Mouse (Mus musculus) erythroblast, adult 5-6 weeks (primary cell): Measurements from ENCODE around the gene Gm44973. TPM values are rescaled to one million over a fixed set of nuclear protein-coding genes. Genes with fewer than 3 reads are reported as not detected.
"Not testable (repeated sequence)": the region's sequence is repeated elsewhere in the genome, so short reads cannot be mapped to it uniquely, and the experiment has no call there.

ENCODE experiments used
- ATAC-seq: replicated peaks from 2 replicates; pipeline ENCODE4 v1.8.0; 2016; ENCODE audit warnings: moderate number of reproducible peaks, mild to moderate bottlenecking, moderate TSS enrichment, inconsistent platforms; ENCODE audit not compliant: poor library complexity, low FRiP score, severe bottlenecking
- total RNA-seq, 2 experiments: library from RNA; stranded (forward) in 1 of 2; stranded (reverse) in 1 of 2; fragments of 150-400 nt in 1 of 2; fragments of 200-764, 138-1000 nt in 1 of 2; gene quantifications; 2 replicates each; pipeline versions ENCODE4 v1.2.3 to v1.2.4; 2015 to 2017; ENCODE audit warnings: low replicate concordance in 2 of 2

The Gm44973 gene
- total RNA-seq (2015; ENCODE audit: low replicate concordance) = not detected in 2 replicates
- not detected in 2 replicates for total RNA-seq (2017; ENCODE audit: low replicate concordance)

DNA sequence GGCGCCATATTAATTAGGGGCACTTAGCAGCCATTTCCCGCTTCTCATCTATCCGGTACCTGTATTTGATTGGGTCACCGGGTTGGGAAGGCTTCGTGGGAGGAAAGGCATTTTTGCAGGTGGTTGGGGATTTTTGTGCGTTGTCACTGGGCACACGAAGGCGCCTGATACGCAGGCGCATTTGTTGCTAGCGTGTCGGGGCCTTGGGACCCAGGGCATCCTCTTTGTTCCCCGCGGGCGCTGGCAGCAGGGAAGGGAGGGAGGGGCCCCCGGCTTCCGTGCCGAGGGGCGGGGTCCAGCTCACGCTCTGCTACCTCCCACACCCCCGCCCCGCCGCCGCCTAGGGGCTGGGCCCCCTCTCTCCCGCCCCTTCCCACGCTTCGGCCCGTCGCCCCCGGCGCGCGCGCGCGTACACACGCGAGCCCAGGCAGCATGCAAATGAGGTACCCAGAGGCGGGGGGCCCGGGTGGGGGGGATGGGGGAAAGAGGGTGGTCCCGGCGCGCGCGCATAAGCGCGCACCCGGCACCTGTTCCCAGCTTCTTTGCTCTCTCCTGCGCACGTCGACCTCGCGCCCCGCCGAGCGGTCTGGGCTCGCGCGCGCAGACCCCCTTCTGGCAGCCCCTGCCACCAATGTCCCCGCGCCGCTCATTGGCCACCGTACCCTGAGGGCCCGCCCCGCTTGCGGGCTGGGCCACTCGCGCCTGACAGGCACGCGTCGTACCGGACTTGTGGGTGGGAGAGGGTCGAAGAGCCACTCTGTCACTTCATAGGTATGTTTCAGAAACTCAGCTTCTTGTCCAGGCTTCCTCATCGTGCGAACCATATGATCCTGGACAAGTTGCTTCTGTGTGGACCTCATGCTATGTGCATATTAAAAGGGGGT is at the start of gene Gm44973:
Gene Gm44973 (plus strand): TSS at position 379 of the 884 bp plus-strand sequence.
- ATAC-seq = peak; percentile 84

DNA sequence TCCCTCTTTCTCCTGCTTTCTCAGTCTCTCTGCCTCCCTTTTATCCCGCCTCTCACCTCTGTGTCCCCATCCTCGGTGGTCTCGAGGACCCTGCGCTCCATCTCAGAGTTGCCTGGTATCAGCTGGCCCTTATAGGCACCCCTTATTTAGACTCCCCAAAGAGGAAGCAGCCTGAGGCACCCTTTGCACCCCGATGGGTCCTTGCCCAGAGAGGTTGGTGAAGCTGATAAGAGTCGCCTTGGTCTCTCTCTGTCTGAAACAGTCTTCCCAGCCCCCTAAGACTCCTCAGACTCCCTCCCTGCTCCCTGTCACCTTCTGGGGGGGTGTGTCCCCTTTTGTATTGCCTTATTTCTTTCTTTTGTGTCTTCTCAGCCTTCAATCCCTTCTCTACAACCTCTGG is 44.2 kb upstream of the Gm44973 start, which contains the start of gene Sbk3:
Gene Sbk3 (minus strand): TSS at position 101 of the 400 bp plus-strand sequence.
- no peak for ATAC-seq

DNA sequence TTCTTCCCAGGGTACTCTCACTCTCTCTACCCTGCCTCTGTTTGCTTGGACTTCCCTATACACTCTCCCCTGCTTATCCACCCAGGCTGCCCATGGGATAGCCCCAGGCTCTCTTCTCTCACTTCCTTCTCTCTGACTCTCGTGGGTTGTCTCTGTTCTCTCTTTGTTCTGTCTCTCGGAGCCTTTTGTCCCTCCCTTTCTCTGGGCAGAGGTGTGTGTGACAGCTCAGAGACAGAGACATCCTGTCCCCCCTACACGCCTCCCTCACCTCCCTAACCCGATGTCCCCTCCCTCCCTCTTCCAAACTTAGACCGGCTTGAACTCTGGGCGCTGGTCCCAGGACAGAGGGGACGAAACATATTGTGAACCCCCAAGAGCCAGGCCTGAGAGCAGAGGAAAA is 43.6 kb upstream of the Gm44973 start:
- ATAC-seq = no peak

DNA sequence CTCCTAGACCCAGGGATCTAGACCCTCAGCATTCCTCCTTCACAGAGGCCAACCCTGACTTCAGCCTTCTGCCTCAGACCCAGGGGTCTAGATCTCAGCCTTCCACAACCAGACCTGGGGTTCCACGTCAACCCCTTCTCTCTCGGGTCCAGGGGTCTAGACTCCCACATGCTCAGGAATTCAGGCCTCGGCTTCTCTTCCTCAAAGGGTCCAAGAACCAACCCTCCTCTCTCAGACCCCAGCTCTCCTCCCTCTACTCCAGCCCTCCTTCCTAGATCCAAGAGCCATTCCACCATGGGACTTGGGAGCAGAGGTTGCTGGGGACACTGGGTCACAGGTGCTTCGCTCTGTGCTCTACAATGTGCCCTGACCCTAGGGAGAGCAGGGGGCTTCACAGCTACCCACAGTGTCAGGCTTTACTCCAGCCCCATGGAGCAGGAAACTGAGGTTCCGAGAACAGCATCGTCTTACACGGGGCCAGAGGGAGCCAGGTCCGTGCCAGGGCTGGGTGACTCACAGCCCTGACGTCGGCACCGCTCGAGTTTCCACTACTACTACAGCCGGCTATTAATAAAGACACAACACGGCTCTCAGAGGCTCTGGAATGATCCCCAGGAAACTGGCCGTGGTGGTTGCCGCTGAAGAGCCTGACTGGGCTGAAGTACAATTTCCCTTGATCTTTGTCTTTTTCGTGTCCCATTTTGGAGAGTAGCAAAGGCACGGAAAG is 42.8 kb upstream of the Gm44973 start:
- no peak for ATAC-seq

DNA sequence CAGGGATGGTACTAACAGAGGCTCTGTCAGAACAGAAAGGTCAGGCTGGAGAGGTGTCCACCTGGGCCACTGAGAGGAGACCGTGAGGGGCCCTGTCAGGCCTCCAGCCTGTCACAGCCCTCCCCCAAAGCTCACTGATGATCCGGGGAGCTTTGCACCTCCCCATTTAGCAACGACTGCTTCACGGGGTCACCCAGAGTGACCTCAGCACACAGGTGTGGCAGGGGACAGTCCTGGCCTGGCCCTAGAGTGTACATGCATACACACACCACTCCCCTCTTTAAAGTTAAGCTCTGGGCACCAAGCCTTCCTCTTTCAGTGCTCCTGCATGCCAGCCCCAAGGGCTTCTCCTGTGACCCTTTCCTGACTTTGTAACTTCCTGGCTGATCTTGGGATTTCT is 39.8 kb upstream of the Gm44973 start:
- ATAC-seq = no peak

DNA sequence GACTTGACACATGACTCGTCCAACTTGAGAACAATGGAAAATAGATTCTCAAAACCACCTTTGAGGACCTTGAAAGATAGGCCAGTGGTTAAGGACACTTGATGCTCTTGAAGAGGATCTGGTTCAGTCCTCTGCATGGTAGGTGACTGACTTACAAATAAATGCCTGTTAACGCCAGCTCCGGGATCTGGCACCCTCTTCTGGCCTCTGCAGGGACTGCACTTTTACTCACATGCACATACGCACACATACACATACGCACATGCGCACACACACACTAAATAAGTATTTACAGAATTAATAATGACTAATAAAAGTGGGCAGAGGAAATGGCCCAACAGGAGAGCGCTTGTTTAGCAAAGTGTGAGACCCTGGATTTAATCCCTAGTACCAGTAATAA is 38.5 kb upstream of the Gm44973 start:
- no peak for ATAC-seq

DNA sequence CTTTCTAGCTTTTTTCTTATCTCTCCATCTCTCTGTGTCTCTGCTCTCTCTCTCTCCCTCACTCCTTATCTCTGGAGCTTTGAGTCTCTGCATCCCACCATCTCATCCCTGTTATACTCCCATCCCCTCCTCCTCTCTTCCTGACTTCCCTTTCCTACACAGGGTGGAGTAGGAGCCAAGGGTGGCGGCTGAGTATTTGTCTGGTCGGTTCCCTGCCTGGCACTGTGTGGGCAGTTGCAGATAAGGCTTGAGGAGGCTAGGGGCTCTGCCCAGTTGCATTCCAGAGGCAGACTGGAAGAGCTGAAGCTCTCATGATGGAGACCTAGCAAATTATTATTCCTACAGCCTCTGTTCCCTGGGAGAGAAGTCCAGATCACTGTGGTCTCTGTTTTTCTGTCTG is 27.0 kb upstream of the Gm44973 start:
- ATAC-seq = no peak

DNA sequence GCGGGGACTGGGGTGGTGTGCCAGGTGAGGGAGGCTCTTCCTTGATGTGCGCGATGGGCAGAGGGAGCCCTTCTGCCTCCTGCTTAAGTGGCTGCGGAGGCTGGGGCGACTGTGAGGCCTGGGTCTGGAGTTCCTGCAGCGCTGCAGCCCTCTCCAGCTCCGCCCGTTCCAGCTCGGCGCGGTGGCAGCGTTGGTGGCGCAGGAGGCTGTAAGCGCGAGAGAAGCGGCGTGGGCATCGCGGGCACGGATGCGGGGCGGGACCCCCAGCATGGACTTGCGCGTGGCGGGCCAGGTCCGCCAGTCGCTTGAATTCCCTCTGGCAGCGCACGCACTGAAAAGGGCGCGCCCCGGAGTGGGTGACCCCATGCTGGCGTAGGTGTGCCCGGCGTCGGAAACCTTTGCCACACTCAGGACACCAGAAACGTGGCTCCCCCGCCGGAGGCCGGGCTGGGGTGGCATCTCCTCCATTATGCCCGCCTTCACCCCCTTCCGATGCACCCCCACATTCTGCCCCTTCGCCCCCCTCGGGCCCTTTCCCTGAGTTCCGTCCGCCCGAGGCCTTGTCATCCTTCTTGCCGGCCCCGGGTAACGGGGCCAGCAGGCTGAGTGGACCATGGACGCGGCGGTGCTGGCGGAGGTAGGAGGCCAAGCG is 21.8 kb upstream of the Gm44973 start:
- ATAC-seq = no peak

DNA sequence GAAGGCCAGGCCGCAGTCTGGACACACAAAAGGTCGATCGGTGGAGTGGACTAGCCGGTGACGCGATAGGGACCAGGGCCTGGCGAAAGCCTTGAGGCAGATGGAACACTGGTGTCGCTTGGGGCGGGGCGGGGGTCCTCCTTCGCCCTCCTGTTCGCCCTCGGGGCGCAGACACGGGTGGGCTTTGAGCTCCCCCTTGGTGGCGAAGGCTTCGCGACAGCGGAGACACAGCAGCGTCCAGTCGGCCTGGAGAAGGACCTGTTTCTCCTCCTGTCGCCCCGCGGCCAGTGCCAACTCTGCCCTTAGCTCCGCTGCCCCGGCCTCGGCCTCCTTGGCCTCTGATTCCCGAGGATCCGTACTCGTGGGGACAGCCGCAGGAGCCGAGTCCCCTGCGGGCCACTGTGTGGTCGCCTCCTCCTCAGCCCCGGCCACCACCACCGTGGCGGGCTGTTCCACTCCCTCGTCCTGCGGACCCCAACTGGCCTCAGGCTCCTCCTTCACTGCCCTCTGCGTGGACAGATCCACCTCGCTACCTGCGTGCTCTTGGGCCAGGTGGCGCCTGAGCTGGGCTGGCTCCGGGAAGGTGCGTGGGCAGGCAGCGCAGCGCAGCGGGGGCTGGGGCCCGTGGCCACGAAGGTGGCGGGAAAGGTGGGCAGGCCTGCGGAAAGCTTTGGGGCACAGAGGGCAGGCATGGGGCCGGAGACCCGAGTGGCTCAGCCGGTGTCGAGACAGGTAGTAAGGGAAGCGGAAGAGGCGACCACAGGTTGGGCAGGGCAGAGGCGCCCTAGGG is 21.1 kb upstream of the Gm44973 start:
- no peak for ATAC-seq

DNA sequence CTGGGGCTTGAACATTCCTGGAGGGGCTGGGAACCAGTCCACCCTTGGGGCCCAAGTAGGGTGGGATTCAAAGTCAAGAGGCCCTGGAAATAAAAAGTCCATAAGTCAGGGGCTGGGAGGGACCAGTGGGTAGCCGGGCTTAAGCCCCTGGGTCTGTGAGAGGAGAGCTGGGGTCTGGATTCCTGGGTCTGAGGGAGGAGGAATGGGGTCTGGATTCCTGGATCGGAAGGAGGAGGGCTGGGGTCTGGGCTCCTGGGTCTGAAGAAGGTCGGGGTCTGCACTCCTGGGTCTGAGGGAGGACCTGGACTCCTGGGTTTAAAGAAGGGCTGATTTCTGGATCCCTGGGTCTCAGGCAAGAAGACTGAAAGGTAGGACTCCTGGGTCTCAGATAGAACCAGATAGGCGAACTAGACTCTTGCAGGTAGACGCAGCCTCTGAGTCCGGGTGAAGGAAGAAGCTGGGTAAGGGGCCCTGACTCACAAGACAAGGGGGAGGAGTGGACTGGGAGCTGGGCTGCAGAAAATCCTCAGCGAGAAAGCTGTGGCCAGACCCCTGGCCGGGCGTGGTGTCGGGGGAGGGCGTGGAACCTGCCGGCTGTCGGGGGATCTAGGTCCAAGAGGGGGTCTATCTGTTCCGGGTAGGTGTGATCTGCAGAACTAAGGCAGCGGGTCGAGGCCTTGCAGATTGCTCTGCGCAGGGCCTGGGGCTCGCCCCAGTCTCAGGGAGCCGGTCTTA is 19.9 kb upstream of the Gm44973 start:
- ATAC-seq = no peak

DNA sequence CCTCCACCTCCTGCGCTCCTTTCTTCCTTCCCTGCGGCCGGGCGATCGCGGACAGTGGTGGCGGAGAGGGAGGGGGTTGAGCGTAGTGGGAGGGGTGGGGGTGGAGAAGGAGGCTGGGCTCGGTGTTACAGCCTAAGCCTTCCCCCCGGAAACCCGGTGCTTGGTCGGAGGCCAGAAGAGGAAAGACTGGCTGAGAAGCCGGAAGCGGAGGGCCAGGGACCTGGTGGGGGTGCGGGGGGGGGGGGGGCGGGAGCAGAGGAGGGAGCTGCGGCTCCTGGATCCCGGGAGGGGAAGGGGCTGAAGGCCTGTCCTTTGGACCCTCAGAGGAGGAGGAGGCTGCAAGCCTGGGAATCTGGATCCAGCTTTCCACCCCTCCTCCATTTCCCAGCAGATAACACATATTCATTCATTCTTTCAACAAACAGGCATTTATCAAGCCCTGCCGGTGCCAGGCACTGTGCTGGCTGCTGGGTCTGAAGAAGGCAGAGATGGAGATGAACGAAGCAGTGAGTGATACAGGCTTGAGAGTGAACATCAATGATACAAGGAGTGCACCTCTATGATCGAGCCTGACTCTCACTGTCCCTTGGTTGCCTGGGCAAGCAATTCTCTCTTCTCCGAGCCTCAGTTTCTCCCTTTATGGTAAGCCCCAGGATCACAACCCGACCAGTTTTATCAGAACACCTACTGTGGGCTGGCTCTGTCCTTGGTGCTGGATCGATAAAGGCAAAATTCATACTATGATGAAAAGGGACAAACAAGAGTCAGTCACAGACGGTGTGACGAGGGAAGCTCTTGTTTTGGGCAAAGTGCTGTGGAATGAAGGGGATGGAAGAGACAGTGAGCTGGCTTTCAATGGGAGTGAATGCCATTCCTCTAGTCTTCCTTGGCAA is 19.0 kb upstream of the Gm44973 start, which contains the start of gene Zfp579:
Gene Zfp579 (minus strand): TSS at position 156 of the 893 bp plus-strand sequence.
- no peak for ATAC-seq

DNA sequence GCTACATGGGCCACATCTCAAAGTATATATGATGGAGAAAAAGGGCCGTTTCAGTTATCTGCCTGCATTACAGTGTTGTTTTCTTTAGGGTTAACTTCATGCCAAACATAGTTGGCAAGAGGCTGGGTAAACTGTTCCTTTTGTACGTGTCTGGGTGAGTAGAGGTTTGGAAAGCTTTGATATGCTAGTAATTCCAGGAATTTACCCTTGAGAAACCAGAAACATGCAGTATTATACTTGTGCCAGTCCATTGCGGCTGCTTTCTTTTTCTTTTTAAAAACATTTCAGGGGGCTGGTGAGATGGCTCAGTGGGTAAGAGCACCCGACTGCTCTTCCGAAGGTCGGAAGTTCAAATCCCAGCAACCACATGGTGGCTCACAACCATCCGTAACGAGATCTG is 18.4 kb upstream of the Gm44973 start:
- ATAC-seq = no peak

DNA sequence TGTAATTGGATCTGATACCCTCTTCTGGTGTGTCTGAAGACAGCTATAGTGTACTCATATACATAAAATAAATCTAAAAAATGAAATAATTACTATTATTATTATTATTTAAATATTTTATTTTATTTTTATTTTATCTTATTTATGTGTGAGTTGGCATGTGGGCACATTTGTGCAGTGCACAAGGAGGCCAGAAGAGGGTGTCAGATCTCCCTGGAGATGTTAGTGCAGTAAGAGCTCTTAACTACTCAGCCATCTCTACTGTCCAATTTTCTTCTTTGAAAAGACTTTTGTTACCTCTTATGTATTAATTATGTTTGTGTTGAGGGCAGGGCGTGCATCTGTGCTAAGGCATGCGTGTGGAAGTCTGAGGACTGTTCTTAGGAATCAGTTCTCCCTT is 15.4 kb upstream of the Gm44973 start:
- ATAC-seq = no peak

DNA sequence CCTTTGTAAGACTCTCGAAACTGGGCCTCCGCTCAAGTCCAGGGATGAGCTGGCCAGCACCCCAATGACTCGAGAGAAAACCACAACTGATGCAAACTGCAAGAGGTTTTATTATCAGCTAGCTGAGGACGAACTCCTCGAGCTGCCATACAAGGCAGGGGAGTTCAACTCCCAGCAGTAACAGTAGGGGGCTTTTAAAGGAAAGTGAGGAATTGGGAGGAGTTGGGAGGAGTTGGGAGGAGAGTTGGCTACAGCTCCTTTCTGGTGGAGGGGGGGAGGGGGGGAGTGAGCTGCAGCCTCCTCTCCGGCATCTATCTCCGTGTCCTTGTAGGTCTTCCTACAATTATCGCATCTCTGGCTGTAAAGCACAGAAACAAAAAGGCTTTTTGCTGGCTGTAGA is 12.4 kb upstream of the Gm44973 start:
- ATAC-seq = not testable (repeated sequence)

DNA sequence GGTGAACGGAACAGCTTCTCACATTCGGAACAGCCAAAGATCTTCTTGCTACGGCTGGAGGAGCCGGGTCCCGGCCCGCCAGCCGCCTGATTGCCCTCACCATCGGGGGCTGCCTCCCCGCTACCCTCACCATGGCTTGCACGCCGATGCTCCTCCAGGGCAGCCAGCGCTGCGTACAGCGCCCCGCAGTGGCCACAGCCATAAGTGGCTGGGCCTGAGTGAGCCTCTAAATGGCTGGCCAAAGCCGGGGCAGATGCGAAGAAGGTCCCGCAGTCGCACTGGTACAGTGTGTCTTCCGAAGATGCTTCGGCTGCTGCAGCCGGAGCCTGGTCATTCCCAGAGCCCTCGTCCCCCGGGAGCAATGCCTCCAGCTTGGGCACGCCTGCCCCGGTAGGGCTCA is 7.1 kb upstream of the Gm44973 start:
- ATAC-seq = no peak

DNA sequence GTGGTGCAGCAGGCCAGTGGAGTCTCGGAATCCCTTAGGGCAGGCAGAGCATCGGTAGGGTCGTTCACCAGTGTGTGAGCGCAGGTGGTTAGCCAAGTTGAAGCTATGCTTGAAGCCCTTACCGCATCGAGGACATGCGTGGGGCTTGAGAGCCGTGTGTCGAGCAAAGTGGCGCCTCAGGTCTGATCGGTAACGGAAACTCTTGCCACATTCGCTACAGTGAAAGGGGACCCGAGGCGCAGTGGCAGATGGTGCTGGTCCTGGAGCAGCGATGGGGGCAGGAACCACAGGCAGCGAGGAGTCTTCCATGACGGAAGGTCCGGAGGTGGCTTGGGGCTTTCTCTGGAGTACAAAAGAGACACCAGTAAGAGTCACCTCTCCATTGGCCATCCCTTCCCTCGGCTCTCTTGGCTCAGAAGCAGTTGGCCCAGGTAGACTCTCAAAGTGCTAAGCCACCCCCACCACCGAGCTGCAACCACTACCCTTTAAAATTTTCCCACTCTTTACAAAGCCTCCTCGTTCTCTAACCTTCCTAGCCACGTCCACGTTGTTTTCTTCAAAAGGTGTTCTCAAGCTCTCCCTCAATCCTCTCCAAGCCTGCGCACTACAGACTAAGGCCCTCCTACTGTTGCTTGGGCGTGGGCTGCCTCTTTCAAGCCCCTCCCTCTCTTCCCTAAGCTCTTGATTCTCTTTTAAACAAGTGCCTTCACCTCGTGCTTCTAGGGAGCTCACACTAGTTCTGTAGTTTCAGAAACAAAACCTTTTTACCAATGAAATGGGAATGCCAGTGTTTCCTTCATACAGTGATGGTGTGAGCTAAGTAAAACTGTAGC is 2.4 kb upstream of the Gm44973 start:
- no peak for ATAC-seq
